Mouse (Mus musculus): ENCODE results near the gene Atp6v0a2. TPM values are rescaled to one million over a fixed set of nuclear protein-coding genes. Genes with fewer than 3 reads are reported as not detected.
A peak's percentile ranks its signal among the peaks of the same experiment; 100 is the strongest.

Gene Atp6v0a2
- polyA plus RNA-seq, 1 experiment from 2014 or later = 52.1 TPM

GRCm38 (mm10) chr5:124713741-124714140 is 85.4 kb downstream of the Atp6v0a2 start:
- H3K4me1 ChIP-seq = no peaks in the 10 kb centered on the region
- no peak overlapping the region for H3K27ac ChIP-seq
- 91% methylated on average over 5 of the region's 5 CpGs for WGBS
- H3K9me3 ChIP-seq = no peaks in the 10 kb centered on the region
- no peaks in the 10 kb centered on the region for H3K27me3 ChIP-seq (replicated peaks)
- H3K36me3 ChIP-seq = peaks cover 81% of the 10 kb centered on the region
- H3K9ac ChIP-seq = no peak overlapping the region
- no peak overlapping the region for H3K4me2 ChIP-seq (replicated peaks)
- no peak overlapping the region for H3K4me3 ChIP-seq
- ATAC-seq (ENCODE audit: low FRiP score, low read depth) = no peak

- Histone ChIP-seq H3K27ac (no peak overlapping the region), H3K4me1 (no peaks in the 10 kb centered on the region), H3K4me2 (replicated peaks) (no peak overlapping the region), H3K4me3 (no peak overlapping the region), H3K9ac (no peak overlapping the region), H3K9me3 (no peaks in the 10 kb centered on the region), H3K27me3 (replicated peaks) (no peaks in the 10 kb centered on the region), H3K36me3 (peaks cover 95% of the 10 kb centered on the region)
- no peak for ATAC-seq (ENCODE audit: low FRiP score, low read depth)
- 91% methylated on average over 8 of the region's 8 CpGs for WGBS
These were observed 86.8 kb downstream of the Atp6v0a2 start for GRCm38 (mm10) chr5:124715135-124715534.

GRCm38 (mm10) chr5:124717969-124718368 is 89.6 kb downstream of the Atp6v0a2 start:
- no peaks in the 10 kb centered on the region for H3K9me3 ChIP-seq
- ATAC-seq (ENCODE audit: low FRiP score, low read depth) = no peak
- H3K4me2 ChIP-seq (replicated peaks) = no peak overlapping the region
- no peak overlapping the region for H3K27ac ChIP-seq
- H3K36me3 ChIP-seq = peaks cover 96% of the 10 kb centered on the region
- H3K4me1 ChIP-seq = no peaks in the 10 kb centered on the region
- H3K27me3 ChIP-seq (replicated peaks) = no peaks in the 10 kb centered on the region
- WGBS = 93% methylated on average over 11 of the region's 11 CpGs
- H3K9ac ChIP-seq = no peak overlapping the region
- H3K4me3 ChIP-seq = no peak overlapping the region

GRCm38 (mm10) chr5:124718396-124718795 is 90.0 kb downstream of the Atp6v0a2 start:
- Histone ChIP-seq H3K27ac (no peak overlapping the region), H3K36me3 (peaks cover 96% of the 10 kb centered on the region), H3K4me3 (no peak overlapping the region), H3K27me3 (replicated peaks) (no peaks in the 10 kb centered on the region), H3K4me2 (replicated peaks) (no peak overlapping the region), H3K9me3 (no peaks in the 10 kb centered on the region), H3K4me1 (no peaks in the 10 kb centered on the region), H3K9ac (no peak overlapping the region)
- WGBS = 92% methylated on average over 7 of the region's 7 CpGs
- no peak for ATAC-seq (ENCODE audit: low FRiP score, low read depth)

- H3K27ac ChIP-seq = no peak overlapping the region
- peaks cover 55% of the 10 kb centered on the region for H3K36me3 ChIP-seq
- H3K4me2 ChIP-seq (replicated peaks) = no peak overlapping the region
- no peak overlapping the region for H3K4me3 ChIP-seq
- no peaks in the 10 kb centered on the region for H3K9me3 ChIP-seq
- H3K27me3 ChIP-seq (replicated peaks) = no peaks in the 10 kb centered on the region; the same call in 1 of the 2 replicates
- whole genome bisulfite sequencing = 94% methylated on average over 6 of the region's 6 CpGs
- peaks cover 5% of the 10 kb centered on the region for H3K4me1 ChIP-seq
- no peak for ATAC-seq (ENCODE audit: low FRiP score, low read depth)
- H3K9ac ChIP-seq = no peak overlapping the region
These were observed 94.7 kb downstream of the Atp6v0a2 start for GRCm38 (mm10) chr5:124723125-124723524.

- H3K4me3 ChIP-seq = no peak within 1 kb of the TSS
- peaks cover 11% of the 10 kb centered on the region for H3K4me1 ChIP-seq
- 0 out of 2 replicates have a peak within 1 kb of the TSS, but pooled peaks have one; percentile 12 for H3K4me2 ChIP-seq (replicated peaks)
- peaks cover 37% of the 10 kb centered on the region for H3K36me3 ChIP-seq
- H3K9ac ChIP-seq = no peak within 1 kb of the TSS
- no peak for ATAC-seq (ENCODE audit: low FRiP score, low read depth)
- no peaks in the 10 kb centered on the region for H3K9me3 ChIP-seq
- WGBS = 9% methylated on average over 29 of the region's 29 CpGs
- H3K27me3 ChIP-seq (replicated peaks) = no peaks in the 10 kb centered on the region; the same call in 1 of the 2 replicates
- H3K27ac ChIP-seq = no peak within 1 kb of the TSS
These were observed 96.6 kb downstream of the Atp6v0a2 start, which contains the start of gene Dnah10 for GRCm38 (mm10) chr5:124724997-124725396. Dnah10 (plus strand) TSS chr5:124725085.

- no peak overlapping the region for H3K27ac ChIP-seq
- no peaks in the 10 kb centered on the region for H3K9me3 ChIP-seq
- H3K27me3 ChIP-seq (replicated peaks) = no peaks in the 10 kb centered on the region; the same call in 1 of the 2 replicates
- peak overlapping the region; percentile 42; the same call in 1 of the 2 replicates for H3K9ac ChIP-seq
- H3K4me1 ChIP-seq = peaks cover 10% of the 10 kb centered on the region
- no peaks in the 10 kb centered on the region for H3K36me3 ChIP-seq
- peak overlapping the region; percentile 16 for H3K4me3 ChIP-seq
- no peak for ATAC-seq (ENCODE audit: low FRiP score, low read depth)
- 13% methylated on average over 21 of the region's 21 CpGs for WGBS
- peak overlapping the region; percentile 54 for H3K4me2 ChIP-seq (replicated peaks)
These were observed 101.4 kb downstream of the Atp6v0a2 start for GRCm38 (mm10) chr5:124729662-124730206.

- Histone ChIP-seq H3K27ac (no peak overlapping the region), H3K27me3 (replicated peaks) (no peaks in the 10 kb centered on the region; the same call in 1 of the 2 replicates), H3K36me3 (no peaks in the 10 kb centered on the region), H3K9me3 (no peaks in the 10 kb centered on the region), H3K4me2 (replicated peaks) (no peak overlapping the region), H3K9ac (no peak overlapping the region), H3K4me1 (0 out of 2 replicates have a peak, but pooled peaks cover 6% of the 10 kb centered on the region), H3K4me3 (no peak overlapping the region)
- 93% methylated on average over 12 of the region's 12 CpGs for WGBS
- no peak for ATAC-seq (ENCODE audit: low FRiP score, low read depth)
These were observed 105.6 kb downstream of the Atp6v0a2 start for GRCm38 (mm10) chr5:124733961-124734360.

GRCm38 (mm10) chr5:124741898-124742599 is 113.7 kb downstream of the Atp6v0a2 start:
- 96% methylated on average over 21 of the region's 21 CpGs for WGBS
- H3K27me3 ChIP-seq (replicated peaks) = no peaks in the 10 kb centered on the region
- no peak overlapping the region for H3K4me3 ChIP-seq
- H3K27ac ChIP-seq = no peak overlapping the region
- no peak overlapping the region for H3K9ac ChIP-seq
- no peak for ATAC-seq (ENCODE audit: low FRiP score, low read depth)
- H3K36me3 ChIP-seq = no peaks in the 10 kb centered on the region
- no peak overlapping the region for H3K4me2 ChIP-seq (replicated peaks)
- H3K9me3 ChIP-seq = peaks cover 10% of the 10 kb centered on the region
- H3K4me1 ChIP-seq = no peaks in the 10 kb centered on the region

GRCm38 (mm10) chr5:124743841-124744240 is 115.5 kb downstream of the Atp6v0a2 start:
- Histone ChIP-seq H3K9me3 (peaks cover 10% of the 10 kb centered on the region), H3K4me3 (no peak overlapping the region), H3K36me3 (no peaks in the 10 kb centered on the region), H3K4me1 (no peaks in the 10 kb centered on the region), H3K27me3 (replicated peaks) (no peaks in the 10 kb centered on the region), H3K27ac (no peak overlapping the region), H3K4me2 (replicated peaks) (no peak overlapping the region), H3K9ac (no peak overlapping the region)
- ATAC-seq (ENCODE audit: low FRiP score, low read depth) = no peak
- WGBS = 84% methylated on average over 3 of the region's 3 CpGs

- H3K9ac ChIP-seq = no peak overlapping the region
- H3K4me3 ChIP-seq = no peak overlapping the region
- no peak for ATAC-seq (ENCODE audit: low FRiP score, low read depth)
- H3K4me2 ChIP-seq (replicated peaks) = no peak overlapping the region
- H3K9me3 ChIP-seq = peaks cover 6% of the 10 kb centered on the region; the same call in 1 of the 2 replicates
- 90% methylated on average over 15 of the region's 15 CpGs for WGBS
- no peaks in the 10 kb centered on the region for H3K36me3 ChIP-seq
- no peaks in the 10 kb centered on the region for H3K27me3 ChIP-seq (replicated peaks)
- H3K27ac ChIP-seq = no peak overlapping the region
- no peaks in the 10 kb centered on the region for H3K4me1 ChIP-seq
These were observed 117.8 kb downstream of the Atp6v0a2 start for GRCm38 (mm10) chr5:124746220-124746619.

- H3K9me3 ChIP-seq = no peaks in the 10 kb centered on the region
- WGBS = 84% methylated on average over 18 of the region's 18 CpGs
- H3K27me3 ChIP-seq (replicated peaks) = no peaks in the 10 kb centered on the region
- no peak overlapping the region for H3K27ac ChIP-seq
- H3K36me3 ChIP-seq = no peaks in the 10 kb centered on the region
- no peak for ATAC-seq (ENCODE audit: low FRiP score, low read depth)
- no peak overlapping the region for H3K4me2 ChIP-seq (replicated peaks)
- H3K4me1 ChIP-seq = no peaks in the 10 kb centered on the region
- no peak overlapping the region for H3K4me3 ChIP-seq
- no peak overlapping the region for H3K9ac ChIP-seq
These were observed 119.9 kb downstream of the Atp6v0a2 start for GRCm38 (mm10) chr5:124748296-124748695.

Measured in neural tube, embryonic 12.5 days (tissue).